8 mouse cellular contexts compared by ENCODE assay signal in genomic region chr16:4885760-4886689, GRCm38 (mm10). TPM values are rescaled to one million over a fixed set of nuclear protein-coding genes. Genes with fewer than 3 reads are reported as not detected.
DNase-seq lines count a peak whose midpoint lies in the region; ATAC-seq and TF ChIP-seq lines count a peak whose summit lies in the region.

TSS of gene Mgrn1 (plus strand) at chr16:4886249.

- no peaks in the 10 kb centered on the region for H3K27me3 ChIP-seq in CH12.LX (replicated peaks)
- no peaks in the 10 kb centered on the region for H3K27me3 ChIP-seq in heart, embryonic 12.5 days (replicated peaks)
- H3K27me3 ChIP-seq in kidney, embryonic 16.5 days (ENCODE audit: insufficient read depth, low read length): no peaks in the 10 kb centered on the region
- no peaks in the 10 kb centered on the region for H3K27me3 ChIP-seq in liver, embryonic 12.5 days (replicated peaks)
- no peaks in the 10 kb centered on the region for H3K27me3 ChIP-seq in stomach, embryonic 14.5 days (ENCODE audit: control insufficient read depth, insufficient read depth, low read length)

- ATAC-seq in erythroid progenitor cell, adult 5-6 weeks (replicated peaks; ENCODE audit: low FRiP score, poor library complexity, severe bottlenecking): peak; percentile 83
- peak; percentile 91 for ATAC-seq in heart, embryonic 12.5 days (ENCODE audit: insufficient number of reproducible peaks, low FRiP score)
- peak; percentile 90 for ATAC-seq in kidney, embryonic 16.5 days (ENCODE audit: low FRiP score, low TSS enrichment)
- ATAC-seq in liver, embryonic 12.5 days: peak; percentile 86
- ATAC-seq in stomach, embryonic 14.5 days (ENCODE audit: insufficient number of reproducible peaks, insufficient read depth, low FRiP score, low read depth): peak; percentile 85

- TF ChIP-seq EP300 in CH12.LX (IDR thresholded peaks at IDR 0.05; ENCODE audit: low read length): no peak

- peak; percentile 82 for DNase-seq in CH12.LX (ENCODE audit: extremely low read depth)
- DNase-seq in natural killer cell, adult 2 months (ENCODE audit: low spot score in 2 of 2): peak; percentile 64 to 81

- H3K9me3 ChIP-seq in CH12.LX (replicated peaks; ENCODE audit: low read length): no peaks in the 10 kb centered on the region
- no peaks in the 10 kb centered on the region for H3K9me3 ChIP-seq in heart, embryonic 12.5 days (replicated peaks)
- H3K9me3 ChIP-seq in kidney, embryonic 16.5 days (ENCODE audit: low read length): no peaks in the 10 kb centered on the region
- no peaks in the 10 kb centered on the region for H3K9me3 ChIP-seq in liver, embryonic 12.5 days (replicated peaks)
- no peaks in the 10 kb centered on the region for H3K9me3 ChIP-seq in stomach, embryonic 14.5 days (ENCODE audit: control insufficient read depth, low read depth, low read length)

- H3K4me3 ChIP-seq in CH12.LX (replicated peaks in 1 of 3; ENCODE audit: low read depth in 2 of 3, low read length in 2 of 3, poor library complexity in 1 of 3): peak within 1 kb of the TSS; percentile 64 to 81 (median 79)
- peak within 1 kb of the TSS; percentile 75 for H3K4me3 ChIP-seq in brown adipose tissue, adult 24 weeks (ENCODE audit: insufficient read depth, low read depth, low read length)
- peak within 1 kb of the TSS; percentile 97 for H3K4me3 ChIP-seq in heart, embryonic 12.5 days
- H3K4me3 ChIP-seq in kidney, embryonic 16.5 days (ENCODE audit: low read length): peak within 1 kb of the TSS; percentile 91
- peak within 1 kb of the TSS; percentile 71 for H3K4me3 ChIP-seq in liver, embryonic 12.5 days
- H3K4me3 ChIP-seq in stomach, embryonic 14.5 days (ENCODE audit: low read depth, low read length): peak within 1 kb of the TSS; percentile 90

- no peaks in the 10 kb centered on the region for H3K36me3 ChIP-seq in CH12.LX (replicated peaks in 1 of 2; ENCODE audit: control insufficient read depth in 1 of 2, insufficient read depth in 1 of 2, low read length in 1 of 2)
- peaks cover 2% of the 10 kb centered on the region; the same call in 1 of the 2 replicates for H3K36me3 ChIP-seq in heart, embryonic 12.5 days
- no peaks in the 10 kb centered on the region for H3K36me3 ChIP-seq in kidney, embryonic 16.5 days (ENCODE audit: insufficient read depth, low read length)
- H3K36me3 ChIP-seq in liver, embryonic 12.5 days: peaks cover 2% of the 10 kb centered on the region; the same call in 1 of the 2 replicates
- no peaks in the 10 kb centered on the region for H3K36me3 ChIP-seq in stomach, embryonic 14.5 days (ENCODE audit: control insufficient read depth, insufficient read depth, low read length)

- peaks cover 2% of the 10 kb centered on the region; the same call in 1 of the 2 replicates for H3K79me2 ChIP-seq in CH12.LX (replicated peaks; ENCODE audit: control insufficient read depth, extremely low read depth, insufficient read depth, poor library complexity, severe bottlenecking)

- peaks cover 12 to 38% of the 10 kb centered on the region in 2 experiments for H3K4me1 ChIP-seq in CH12.LX (ENCODE audit: control insufficient read depth in 1 of 2, insufficient read depth in 2 of 2)
- peaks cover 12% of the 10 kb centered on the region for H3K4me1 ChIP-seq in brown adipose tissue, adult 24 weeks (ENCODE audit: control insufficient read depth, insufficient read depth, insufficient read length, low read length)
- peaks cover 43% of the 10 kb centered on the region for H3K4me1 ChIP-seq in heart, embryonic 12.5 days (replicated peaks)
- H3K4me1 ChIP-seq in kidney, embryonic 16.5 days (ENCODE audit: insufficient read depth, low read length): peaks cover 31% of the 10 kb centered on the region
- peaks cover 61% of the 10 kb centered on the region for H3K4me1 ChIP-seq in liver, embryonic 12.5 days
- peaks cover 31% of the 10 kb centered on the region; the same call in 1 of the 2 replicates for H3K4me1 ChIP-seq in stomach, embryonic 14.5 days (ENCODE audit: control insufficient read depth, insufficient read depth, low read length)

- dilution Hi-C loops in CH12.LX (cut with MboI; ENCODE audit: extremely low pct_ligation_motif_present, extremely low pct_unique_long_range_greater_than_20kb, low sequenced_read_pairs): no loop called here

- in situ Hi-C loops in CH12.LX (cut with MboI; ENCODE audit: low pct_ligation_motif_present, low pct_unique_long_range_greater_than_20kb, low sequenced_read_pairs): no loop called here

- WGBS in heart, embryonic 12.5 days: under 1% methylated on average over 61 of the region's 74 CpGs
- under 1% methylated on average over 53 of the region's 74 CpGs for WGBS in kidney, embryonic 16.5 days
- under 1% methylated on average over 59 of the region's 74 CpGs for WGBS in liver, embryonic 12.5 days (ENCODE audit: insufficient replicate concordance)
- under 1% methylated on average over 64 of the region's 74 CpGs for WGBS in stomach, embryonic 14.5 days

- H3K9ac ChIP-seq in CH12.LX (ENCODE audit: insufficient read depth, low read depth): peak within 1 kb of the TSS; percentile 76
- peak within 1 kb of the TSS; percentile 97 for H3K9ac ChIP-seq in heart, embryonic 12.5 days
- peak within 1 kb of the TSS; percentile 96 for H3K9ac ChIP-seq in kidney, embryonic 16.5 days (replicated peaks; ENCODE audit: low read length)
- peak within 1 kb of the TSS; percentile 75 for H3K9ac ChIP-seq in liver, embryonic 12.5 days
- H3K9ac ChIP-seq in stomach, embryonic 14.5 days (replicated peaks; ENCODE audit: low read depth, low read length): peak within 1 kb of the TSS; percentile 91

- H3K27ac ChIP-seq in CH12.LX (ENCODE audit: insufficient read depth, low read depth): no peak within 1 kb of the TSS
- H3K27ac ChIP-seq in brown adipose tissue, adult 24 weeks (replicated peaks; ENCODE audit: low read depth, low read length): peak within 1 kb of the TSS; percentile 99
- H3K27ac ChIP-seq in heart, embryonic 12.5 days (ENCODE audit: poor library complexity, severe bottlenecking): peak within 1 kb of the TSS; percentile 91
- H3K27ac ChIP-seq in kidney, embryonic 16.5 days (ENCODE audit: low read length): peak within 1 kb of the TSS; percentile 94
- H3K27ac ChIP-seq in liver, embryonic 12.5 days: peak within 1 kb of the TSS; percentile 82
- peak within 1 kb of the TSS; percentile 87 for H3K27ac ChIP-seq in stomach, embryonic 14.5 days (ENCODE audit: low read length)

- peak; percentile 59; the same call in 1 of the 2 replicates for TF ChIP-seq POLR2A in CH12.LX (IDR thresholded peaks at IDR 0.05; ENCODE audit: low read depth, low read length)

- TF ChIP-seq RAD21 in CH12.LX (IDR thresholded peaks at IDR 0.05; ENCODE audit: low read depth, low read length): no peak

- peak within 1 kb of the TSS; percentile 53 for H3K4me2 ChIP-seq in CH12.LX (ENCODE audit: insufficient read depth, low read depth, poor library complexity, severe bottlenecking)
- H3K4me2 ChIP-seq in heart, embryonic 12.5 days: peak within 1 kb of the TSS; percentile 73
- H3K4me2 ChIP-seq in kidney, embryonic 16.5 days (replicated peaks; ENCODE audit: low read depth, low read length): peak within 1 kb of the TSS; percentile 76
- H3K4me2 ChIP-seq in liver, embryonic 12.5 days: peak within 1 kb of the TSS; percentile 80
- H3K4me2 ChIP-seq in stomach, embryonic 14.5 days (replicated peaks; ENCODE audit: low read depth, low read length): peak within 1 kb of the TSS; percentile 67

- TF ChIP-seq CTCF in CH12.LX (conservative IDR thresholded peaks at IDR 0.05 in 1 of 2, IDR thresholded peaks at IDR 0.05 in 1 of 2; ENCODE audit: low read depth in 2 of 2, low read length in 2 of 2): no peak

TF ChIP-seq in CH12.LX, 34 proteins besides CTCF, POLR2A, EP300 and RAD21 (continues in another document):
- TF ChIP-seq E2F4 (IDR thresholded peaks at IDR 0.05; ENCODE audit: insufficient replicate concordance, low read depth, low read length) (no peak), HCFC1 (IDR thresholded peaks at IDR 0.05; ENCODE audit: low read depth, low read length) (peak; percentile 62), MAX (IDR thresholded peaks at IDR 0.05; ENCODE audit: low read length) (peak; percentile 52; the same call in 1 of the 2 replicates), UBTF (IDR thresholded peaks at IDR 0.05; ENCODE audit: low read depth, low read length) (no peak; the same call in 1 of the 2 replicates), RCOR1 (conservative IDR thresholded peaks at IDR 0.05; ENCODE audit: low read depth, low read length) (0 out of 2 replicates have a peak, but pooled peaks have one; percentile 51), IRF4 (IDR thresholded peaks at IDR 0.05; ENCODE audit: low read depth, low read length) (0 out of 2 replicates have a peak, but pooled peaks have one; percentile 22), USF2 (conservative IDR thresholded peaks at IDR 0.05; ENCODE audit: low read depth, low read length) (no peak), ELF1 (IDR thresholded peaks at IDR 0.05; ENCODE audit: low read depth, low read length) (peak; percentile 11; the same call in 1 of the 2 replicates), KAT2A (IDR thresholded peaks at IDR 0.05; ENCODE audit: insufficient replicate concordance, low read length) (0 out of 2 replicates have a peak, but pooled peaks have one; percentile 21), MEF2A (IDR thresholded peaks at IDR 0.05; ENCODE audit: borderline replicate concordance, low read depth, low read length) (peak; percentile 22; the same call in 1 of the 2 replicates), ETS1 (conservative IDR thresholded peaks at IDR 0.05; ENCODE audit: low read depth, low read length) (peak; percentile 47), MXI1 (IDR thresholded peaks at IDR 0.05; ENCODE audit: low read depth, low read length) (peak; percentile 80), JUN (IDR thresholded peaks at IDR 0.05; ENCODE audit: insufficient read depth, low read depth, low read length) (no peak), TCF12 (IDR thresholded peaks at IDR 0.05; ENCODE audit: low read depth, low read length) (peak; percentile 50; the same call in 1 of the 2 replicates), POLR2AphosphoS2 (IDR thresholded peaks at IDR 0.05; ENCODE audit: low read depth, low read length) (0 out of 2 replicates have a peak, but pooled peaks have one; percentile 39), NELFE (IDR thresholded peaks at IDR 0.05; ENCODE audit: low read depth, low read length) (peak; percentile 65)

RNA-seq across cellular contexts. Expression of gene Mgrn1, which starts in this region (rescaled TPM):
- total RNA-seq in CH12.LX (2012; rRNA removed): 14.1 and 16.9 TPM in 2 replicates
- 9.0 and 11.7 TPM in 2 replicates for total RNA-seq in CH12.LX (2014; rRNA removed)
- polyA plus RNA-seq in CH12.LX (2012; ENCODE audit: insufficient read length, low read depth): 12.9 and 15.5 TPM in 2 replicates
- 50.6 and 52.6 TPM in 2 replicates for polyA plus RNA-seq in brown adipose tissue, adult 24 weeks (2012; ENCODE audit: insufficient read depth, insufficient read length, missing spikeins)
- total RNA-seq in erythroid progenitor cell, adult 5-6 weeks (2015; ENCODE audit: low replicate concordance): 8.6 and 10.5 TPM in 2 replicates
- total RNA-seq in erythroid progenitor cell, adult 5-6 weeks (2017; ENCODE audit: low replicate concordance): 0.38 and 2.2 TPM in 2 replicates
- 114 and 116 TPM in 2 replicates for polyA plus RNA-seq in heart, embryonic 12.5 days (2016; fragmentation: Nextera tagmentation; extraction: Ambion mirVana)
- polyA plus RNA-seq in kidney, embryonic 16.5 days (2015; fragmentation: Nextera tagmentation; extraction: Ambion mirVana): 113 and 117 TPM in 2 replicates
- polyA plus RNA-seq in liver, embryonic 12.5 days (2016; fragmentation: Nextera tagmentation; extraction: Ambion mirVana): 29.8 and 31.1 TPM in 2 replicates
- polyA plus RNA-seq in stomach, embryonic 14.5 days (2014; fragmentation: Nextera tagmentation; extraction: Ambion mirVana): 85.4 and 91.4 TPM in 2 replicates
